Mouse (Mus musculus) erythroblast, adult 5-6 weeks (primary cell): ENCODE measurements around the gene Gm6685. TPM values are rescaled to one million over a fixed set of nuclear protein-coding genes. Genes with fewer than 3 reads are reported as not detected.
"Not testable (repeated sequence)": the region's sequence is repeated elsewhere in the genome, so short reads cannot be mapped to it uniquely, and the experiment has no call there.

Experiments
- ATAC-seq: replicated peaks from 2 replicates; pipeline ENCODE4 v1.8.0; 2016; ENCODE audit warnings: moderate number of reproducible peaks, mild to moderate bottlenecking, moderate TSS enrichment, inconsistent platforms; ENCODE audit not compliant: poor library complexity, low FRiP score, severe bottlenecking
- total RNA-seq, 2 experiments: library from RNA; stranded (forward) in 1 of 2; stranded (reverse) in 1 of 2; fragments of 150-400 nt in 1 of 2; fragments of 200-764, 138-1000 nt in 1 of 2; gene quantifications; 2 replicates each; pipeline versions ENCODE4 v1.2.3 to v1.2.4; 2015 to 2017; ENCODE audit warnings: low replicate concordance in 2 of 2

The Gm6685 gene
- total RNA-seq (2015; ENCODE audit: low replicate concordance) (not detected in 2 replicates), total RNA-seq (2017; ENCODE audit: low replicate concordance) (not detected in 2 replicates)

DNA sequence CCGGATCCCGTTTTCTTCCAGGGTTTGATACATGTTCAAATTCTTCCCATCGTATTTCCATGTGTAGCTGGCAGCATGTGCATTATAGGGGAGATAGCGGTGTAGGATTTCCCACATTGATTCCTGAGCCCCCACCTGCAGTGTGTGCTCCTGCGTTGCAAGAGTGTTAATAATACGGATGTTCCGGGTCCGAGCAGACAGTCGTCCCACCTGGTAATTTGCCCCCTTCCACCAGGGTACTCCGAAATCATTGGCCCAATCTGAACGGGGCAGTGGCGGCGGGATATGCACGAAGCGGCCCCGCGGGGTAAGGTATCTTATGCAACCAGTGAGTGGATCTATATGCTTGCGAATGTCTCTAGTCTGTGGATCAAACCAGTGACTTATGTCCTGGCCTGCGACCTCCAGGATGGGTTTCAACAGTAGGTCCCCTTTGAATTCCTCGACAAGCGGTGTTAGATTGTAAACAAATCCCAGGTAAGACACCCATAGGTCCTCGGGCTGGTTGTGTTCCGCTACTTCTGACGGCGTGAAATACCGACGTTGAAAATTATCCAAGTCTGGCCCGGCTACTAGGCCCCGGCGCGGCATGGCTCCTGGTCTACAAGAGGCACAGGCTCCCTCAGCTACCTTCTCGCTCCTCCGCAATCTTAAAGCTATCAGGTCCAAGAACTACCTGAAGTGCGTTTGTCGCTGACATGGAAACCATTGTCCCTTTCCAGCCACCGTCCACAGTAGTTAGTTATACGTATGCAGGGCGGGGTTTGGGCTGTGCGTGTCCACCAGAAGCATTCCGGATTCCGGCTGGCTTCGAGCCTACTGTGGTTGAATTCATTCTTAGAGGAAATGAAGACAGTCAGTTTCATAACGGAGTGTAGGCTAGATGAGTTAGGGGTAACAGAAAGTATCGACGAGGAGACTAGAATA, at the start of gene Gm6685:
Gene Gm6685, minus strand, starts transcription at position 644 of the 927 bp plus-strand sequence.
- ATAC-seq: peak; percentile 89

DNA sequence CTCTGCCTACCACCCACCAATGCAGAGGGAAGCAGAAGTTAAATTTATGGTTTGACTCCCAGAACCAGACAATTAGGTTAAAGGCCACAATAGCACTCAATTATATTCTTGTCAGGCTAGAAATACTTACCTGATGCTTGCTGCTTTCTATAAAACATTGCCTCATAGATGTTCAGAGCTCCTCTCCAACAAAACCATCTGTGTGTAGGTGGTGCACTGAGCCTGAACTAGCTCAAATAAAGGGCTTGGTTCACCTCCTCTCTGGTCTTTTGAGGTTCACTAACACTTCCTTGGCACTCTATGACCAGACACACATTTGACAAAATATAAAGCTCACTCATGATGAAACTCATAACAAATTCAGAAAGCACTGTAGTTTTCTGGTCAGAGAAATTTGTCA, 36.2 kb upstream of the Gm6685 start:
- ATAC-seq: no peak

GRCm38 (mm10) chr11:28374636-28375035, 35.0 kb upstream of the Gm6685 start:
- ATAC-seq: no peak

DNA sequence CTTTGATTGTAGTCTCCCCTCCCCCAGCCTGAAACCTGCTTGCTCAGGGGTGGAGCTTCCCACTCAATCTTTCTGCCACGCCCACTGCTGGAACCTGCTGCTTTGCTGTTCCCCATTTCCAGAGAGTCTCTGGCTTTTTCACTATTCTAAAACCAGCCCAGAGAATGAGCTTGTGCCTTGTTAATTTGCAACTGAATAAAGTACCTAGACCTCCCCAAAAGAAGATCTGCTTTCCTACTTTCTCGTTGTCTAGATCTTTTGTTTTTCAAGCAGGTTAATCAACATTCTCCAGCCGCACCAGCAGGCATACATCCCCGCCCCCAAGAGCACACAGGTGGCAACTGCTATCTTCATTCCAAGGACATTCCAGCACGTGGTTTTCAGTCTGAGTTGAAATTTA, 31.7 kb upstream of the Gm6685 start:
- not testable (repeated sequence) for ATAC-seq

GRCm38 (mm10) chr11:28365929-28366244, 26.2 kb upstream of the Gm6685 start:
- no peak for ATAC-seq

DNA sequence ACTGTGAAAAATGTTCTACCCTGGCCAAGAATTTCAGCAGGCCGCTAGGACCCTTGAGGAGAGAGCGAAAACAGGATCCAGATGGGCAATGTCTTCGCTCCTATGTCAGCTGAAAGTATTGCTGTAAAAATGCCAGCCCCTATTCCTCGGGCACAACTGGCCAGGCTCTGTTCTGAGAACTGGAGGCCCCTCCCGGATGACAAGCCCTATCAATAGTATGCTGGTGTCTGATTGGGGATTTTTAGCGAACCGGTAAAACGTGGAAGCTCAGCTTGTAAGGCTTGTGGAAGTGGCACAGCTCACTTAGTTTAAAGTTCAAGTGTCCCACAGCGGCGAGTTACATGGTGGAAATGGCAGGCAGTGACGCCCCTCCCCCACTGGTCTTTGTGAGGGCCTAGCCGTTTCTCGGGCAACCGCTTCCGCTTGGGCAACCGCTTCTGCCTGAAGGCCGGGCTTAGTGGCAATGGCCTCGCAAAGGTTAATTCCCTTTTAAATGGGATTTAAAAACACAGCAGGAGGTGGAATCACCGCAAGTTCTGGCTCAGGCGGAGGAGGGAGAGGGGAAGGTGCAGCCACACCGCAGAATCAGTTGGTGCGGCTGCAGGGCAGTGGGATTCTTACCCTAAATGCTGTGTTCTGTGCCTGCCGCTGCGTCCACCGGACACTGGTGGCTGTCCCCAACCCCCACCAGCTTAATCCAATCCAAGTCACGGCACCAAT, 25.7 kb upstream of the Gm6685 start:
- no peak for ATAC-seq

DNA sequence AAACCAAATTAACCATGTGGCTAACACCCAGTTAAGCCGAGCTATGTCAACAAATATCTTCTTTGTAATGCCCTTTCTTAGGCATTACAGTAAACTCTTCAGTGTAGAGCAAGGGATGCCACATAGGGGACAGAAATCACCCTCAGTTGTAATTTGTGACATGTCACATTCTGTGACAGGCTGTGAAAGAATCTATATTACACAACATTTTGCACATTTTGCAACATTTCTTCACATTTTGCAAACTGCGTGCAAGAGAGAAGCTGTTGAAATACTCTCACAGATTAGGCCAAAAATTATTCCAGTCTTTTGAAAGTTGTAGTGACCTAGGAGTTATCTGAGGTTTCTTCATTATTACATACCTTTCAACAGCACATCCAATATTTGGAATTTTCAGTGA, 3.8 kb upstream of the Gm6685 start:
- ATAC-seq: no peak

- ATAC-seq: no peak
Observed at GRCm38 (mm10) chr11:28341887-28342286, 2.2 kb upstream of the Gm6685 start.

DNA sequence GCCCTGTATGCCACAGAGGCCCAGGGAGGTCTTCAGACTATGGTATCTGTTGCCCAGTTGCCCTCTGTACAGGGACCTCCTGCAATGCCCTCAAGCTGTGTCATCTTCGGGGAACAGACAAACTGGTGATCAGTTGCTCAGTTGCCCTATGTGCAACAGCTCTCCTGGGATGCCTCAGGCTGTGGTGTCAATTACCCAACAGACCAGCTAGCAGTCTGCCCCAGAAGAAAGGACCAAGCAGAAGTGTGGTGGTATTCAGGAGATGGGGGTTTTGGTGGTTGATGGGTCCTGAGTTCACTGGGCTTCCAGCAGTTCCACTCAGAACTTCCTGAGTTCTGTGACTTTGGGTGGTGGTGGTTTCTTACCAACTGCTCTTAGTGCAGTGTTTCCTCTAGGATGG, 11.8 kb downstream of the Gm6685 start:
- ATAC-seq: no peak

GRCm38 (mm10) chr11:28313396-28313795, 26.3 kb downstream of the Gm6685 start:
- ATAC-seq: no peak

DNA sequence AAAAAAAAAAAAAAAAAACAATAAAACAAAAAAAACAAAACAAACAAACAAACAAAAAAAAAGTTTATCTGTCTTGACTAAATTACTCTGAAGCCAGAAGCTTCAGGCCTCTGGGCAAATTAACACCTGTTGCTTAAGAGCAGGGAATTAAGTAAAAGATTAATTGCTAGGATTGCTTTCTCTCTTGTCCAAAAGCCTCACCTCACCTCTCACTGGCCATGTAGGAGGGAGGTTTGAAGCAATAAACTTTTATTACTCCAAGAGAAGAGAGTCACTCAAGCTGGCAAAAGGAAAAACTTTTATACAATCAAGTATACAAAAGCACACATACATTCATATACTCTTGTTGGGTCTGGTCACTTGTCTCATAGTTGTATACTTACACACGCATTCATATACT, 31.9 kb downstream of the Gm6685 start:
- ATAC-seq: no peak

GRCm38 (mm10) chr11:28290440-28290839, 49.2 kb downstream of the Gm6685 start:
- no peak for ATAC-seq

Other genes with a start within 250 kb of the Gm6685 start
- gene Ccdc85a, start 244.5 kb upstream of the Gm6685 start, total RNA-seq (2015; ENCODE audit: low replicate concordance): not detected in 2 replicates
- not detected in 2 replicates for gene Ccdc85a, start 244.5 kb upstream of the Gm6685 start, total RNA-seq (2017; ENCODE audit: low replicate concordance)